Mouse (Mus musculus) forebrain, embryonic 13.5 days (tissue): ENCODE data around the gene C530008M17Rik. TPM values are rescaled to one million over a fixed set of nuclear protein-coding genes. Genes with fewer than 3 reads are reported as not detected.

Source experiments
- ATAC-seq: fragments of 200-750 bp; cut with Nextera tagmentation; 2 replicates; pipeline ENCODE4 v1.8.0; 2017
- H3K27ac ChIP-seq: fragments of 300-500 bp; sonication (generic); 2 replicates; pipeline ENCODE4 v1.5.1; 2015; ENCODE audit warnings: inconsistent platforms, mild to moderate bottlenecking, moderate library complexity
- H3K27me3 ChIP-seq: fragments of 300-500 bp; sonication (generic); 2 replicates; pipeline ENCODE4 v1.6.1; 2015; ENCODE audit warnings: mild to moderate bottlenecking, inconsistent platforms
- H3K36me3 ChIP-seq: fragments of 300-500 bp; sonication (generic); 2 replicates; pipeline ENCODE4 v1.6.1; 2015; ENCODE audit warnings: mild to moderate bottlenecking, inconsistent platforms; ENCODE audit not compliant: poor library complexity, severe bottlenecking
- H3K4me1 ChIP-seq: fragments of 300-500 bp; sonication (generic); 2 replicates; pipeline ENCODE4 v1.6.1; 2015; ENCODE audit warnings: inconsistent platforms
- H3K4me2 ChIP-seq: fragments of 300-500 bp; sonication (generic); 2 replicates; pipeline ENCODE4 v1.6.1; 2015; ENCODE audit warnings: inconsistent platforms, mild to moderate bottlenecking, moderate library complexity
- H3K4me3 ChIP-seq: fragments of 300-500 bp; sonication (generic); 2 replicates; pipeline ENCODE4 v1.5.1; 2015; ENCODE audit warnings: mild to moderate bottlenecking, inconsistent platforms
- H3K9ac ChIP-seq: fragments of 300-500 bp; sonication (generic); 2 replicates; pipeline ENCODE4 v1.6.1; 2015; ENCODE audit warnings: mild to moderate bottlenecking, inconsistent platforms
- H3K9me3 ChIP-seq: fragments of 300-500 bp; sonication (generic); replicated peaks from 2 replicates; pipeline ENCODE4 v1.6.1; 2016; ENCODE audit warnings: inconsistent platforms
- WGBS: fragments of 180-500 bp; shearing (Covaris S2); methylation state at CpG from one replicate; pipeline ENCODE4 v1.1.7; 2015; 5-methylcytosine and 5-hydroxymethylcytosine counted together
- polyA plus RNA-seq: library from polyadenylated mRNA; unstranded; fragments of >200 nt; fragmentation: Nextera tagmentation; extraction: Ambion mirVana; gene quantifications from 2 replicates; pipeline ENCODE4 v1.2.1, GENCODE M21; 2015

The C530008M17Rik gene
- polyA plus RNA-seq, 1 experiment from 2014 or later: 77.4 TPM

GRCm38 (mm10) chr5:76645091-76645868 is 11.0 kb upstream of the C530008M17Rik start:
- Histone ChIP-seq H3K4me3 (no peak overlapping the region), H3K27ac (no peak overlapping the region), H3K9ac (no peak overlapping the region), H3K4me1 (no peaks in the 10 kb centered on the region), H3K27me3 (no peaks in the 10 kb centered on the region), H3K9me3 (no peaks in the 10 kb centered on the region), H3K4me2 (no peak overlapping the region), H3K36me3 (peaks cover 50% of the 10 kb centered on the region)
- 96% methylated on average over 10 of the region's 10 CpGs for WGBS
- ATAC-seq: no peak

DNA sequence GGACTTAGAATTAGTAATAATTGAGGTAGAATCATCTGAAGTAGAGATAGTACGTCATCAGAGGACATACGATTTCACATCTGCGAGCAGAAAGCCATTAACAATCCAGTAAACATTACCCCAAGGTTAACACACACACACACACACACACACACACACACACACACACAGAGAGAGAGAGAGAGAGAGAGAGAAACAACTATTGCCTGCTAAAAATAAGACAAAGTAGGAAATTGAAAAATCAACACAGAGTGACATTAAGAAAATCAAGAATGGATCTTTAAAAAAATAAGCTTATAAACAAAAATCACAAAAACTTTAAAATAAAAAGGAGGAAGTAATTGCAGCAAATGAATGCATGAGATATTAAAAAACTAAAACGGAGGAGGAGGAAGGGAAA is 6.4 kb upstream of the C530008M17Rik start:
- Histone ChIP-seq H3K9ac (no peak overlapping the region), H3K36me3 (peaks cover 12% of the 10 kb centered on the region), H3K27ac (no peak overlapping the region), H3K4me3 (no peak overlapping the region), H3K27me3 (no peaks in the 10 kb centered on the region), H3K4me2 (no peak overlapping the region), H3K4me1 (peaks cover 3% of the 10 kb centered on the region; the same call in 1 of the 2 replicates), H3K9me3 (no peaks in the 10 kb centered on the region)
- no peak for ATAC-seq
- WGBS: 77% methylated on average over 4 of the region's 4 CpGs

GRCm38 (mm10) chr5:76651151-76651725 is 5.1 kb upstream of the C530008M17Rik start:
- Histone ChIP-seq H3K27me3 (no peaks in the 10 kb centered on the region), H3K4me3 (no peak overlapping the region), H3K4me2 (no peak overlapping the region), H3K36me3 (peaks cover 8% of the 10 kb centered on the region), H3K4me1 (peaks cover 3% of the 10 kb centered on the region; the same call in 1 of the 2 replicates), H3K9ac (no peak overlapping the region), H3K9me3 (no peaks in the 10 kb centered on the region), H3K27ac (no peak overlapping the region)
- ATAC-seq: peak; percentile 63
- whole genome bisulfite sequencing: 51% methylated on average over 5 of the region's 5 CpGs

DNA sequence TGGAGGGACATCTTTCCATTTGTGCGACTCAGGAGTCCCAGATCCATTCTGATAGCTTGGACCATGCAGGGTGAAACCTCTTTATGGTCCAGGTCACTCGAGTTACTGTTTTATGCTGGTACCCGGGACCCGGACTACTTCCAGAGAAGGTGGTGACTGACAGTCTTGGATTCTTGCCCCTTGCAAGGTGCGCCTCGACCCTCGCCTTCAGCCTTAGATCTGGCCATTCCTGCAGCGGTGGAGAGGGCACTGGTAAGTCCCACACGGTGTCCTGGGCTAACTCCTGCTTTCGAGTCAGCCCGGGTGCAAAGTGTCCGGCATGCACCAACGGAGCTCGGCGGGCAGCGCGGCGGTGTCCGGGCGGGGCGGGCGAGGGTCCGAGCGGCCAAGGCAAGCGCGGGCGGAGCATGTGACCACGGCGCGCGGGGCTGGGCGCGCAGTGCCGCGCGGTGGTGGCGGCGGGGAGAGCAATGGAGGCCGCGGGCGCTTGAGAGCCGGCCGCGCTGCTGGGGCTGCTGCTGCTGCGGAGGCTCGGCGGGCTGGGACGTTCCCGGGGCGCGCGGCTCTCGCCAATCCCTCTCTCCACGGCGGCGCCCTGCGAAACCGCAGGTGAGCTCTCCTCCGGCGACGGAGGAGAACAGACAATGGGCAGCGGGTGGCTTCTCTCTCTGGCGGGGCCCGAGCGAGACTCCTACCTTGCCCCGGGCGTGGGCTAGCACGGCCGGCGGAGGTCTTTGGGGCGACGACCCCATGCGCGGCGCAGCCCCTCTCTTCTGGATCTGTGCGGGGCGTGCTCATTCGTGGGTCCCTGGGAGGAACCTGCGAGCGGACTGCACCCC is 1.2 kb downstream of the C530008M17Rik start:
- H3K4me1 ChIP-seq: peaks cover 34% of the 10 kb centered on the region
- H3K9me3 ChIP-seq: no peaks in the 10 kb centered on the region
- peak overlapping the region; percentile 97 for H3K27ac ChIP-seq
- H3K27me3 ChIP-seq: no peaks in the 10 kb centered on the region
- peak overlapping the region; percentile 100 for H3K9ac ChIP-seq
- peak; percentile 94 for ATAC-seq
- H3K4me3 ChIP-seq: peak overlapping the region; percentile 93
- peak overlapping the region; percentile 78 for H3K4me2 ChIP-seq
- no peaks in the 10 kb centered on the region for H3K36me3 ChIP-seq
- 1% methylated on average over 71 of the region's 80 CpGs for WGBS

- H3K36me3 ChIP-seq: no peaks in the 10 kb centered on the region
- H3K4me3 ChIP-seq: peak overlapping the region; percentile 93
- under 1% methylated on average over 37 of the region's 38 CpGs for WGBS
- peak overlapping the region; percentile 78 for H3K4me2 ChIP-seq
- peaks cover 34% of the 10 kb centered on the region for H3K4me1 ChIP-seq
- peak overlapping the region; percentile 97 for H3K27ac ChIP-seq
- peak; percentile 77 for ATAC-seq
- H3K9ac ChIP-seq: peak overlapping the region; percentile 100
- H3K27me3 ChIP-seq: no peaks in the 10 kb centered on the region
- H3K9me3 ChIP-seq: no peaks in the 10 kb centered on the region
Observed at GRCm38 (mm10) chr5:76658084-76658934, 2.0 kb downstream of the C530008M17Rik start.

DNA sequence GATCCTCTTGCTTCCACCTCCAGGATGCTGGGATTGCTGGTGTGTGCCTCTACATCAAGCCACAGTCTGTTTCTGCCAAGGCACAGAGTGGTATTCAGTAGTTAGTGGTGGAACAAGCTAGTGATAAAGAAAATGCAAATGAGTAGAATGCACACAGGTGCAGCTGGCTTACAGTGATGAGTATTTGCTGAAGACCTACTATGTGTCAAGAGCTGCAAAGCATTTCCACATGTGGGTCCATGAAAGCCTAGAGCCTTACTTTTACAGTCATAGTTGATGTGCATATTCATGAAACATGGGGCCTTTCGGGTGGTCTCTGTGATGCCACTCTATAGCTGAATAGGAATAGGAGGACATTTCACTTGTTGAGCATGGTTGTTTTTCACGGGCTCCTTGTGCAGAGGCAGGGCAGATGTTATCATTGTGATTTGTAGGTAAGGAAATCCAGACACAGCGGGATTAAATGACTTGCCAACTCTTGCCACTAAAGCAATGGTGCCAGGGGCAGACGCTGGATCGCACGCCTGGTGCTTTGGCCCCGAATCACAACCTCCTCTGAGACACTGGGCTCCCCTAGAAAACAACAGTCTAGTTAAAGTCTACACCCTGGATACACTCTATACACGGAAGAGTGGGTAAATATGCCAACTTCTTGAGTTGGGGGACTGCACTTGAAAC is 3.8 kb downstream of the C530008M17Rik start:
- H3K36me3 ChIP-seq: no peaks in the 10 kb centered on the region
- WGBS: 81% methylated on average over 8 of the region's 8 CpGs
- H3K27me3 ChIP-seq: no peaks in the 10 kb centered on the region
- H3K9ac ChIP-seq: no peak overlapping the region
- H3K4me3 ChIP-seq: no peak overlapping the region
- ATAC-seq: no peak
- peaks cover 46% of the 10 kb centered on the region for H3K4me1 ChIP-seq
- no peaks in the 10 kb centered on the region for H3K9me3 ChIP-seq
- H3K27ac ChIP-seq: 0 out of 2 replicates have a peak overlapping the region, but pooled peaks have one; percentile 44
- peak overlapping the region; percentile 78 for H3K4me2 ChIP-seq

DNA sequence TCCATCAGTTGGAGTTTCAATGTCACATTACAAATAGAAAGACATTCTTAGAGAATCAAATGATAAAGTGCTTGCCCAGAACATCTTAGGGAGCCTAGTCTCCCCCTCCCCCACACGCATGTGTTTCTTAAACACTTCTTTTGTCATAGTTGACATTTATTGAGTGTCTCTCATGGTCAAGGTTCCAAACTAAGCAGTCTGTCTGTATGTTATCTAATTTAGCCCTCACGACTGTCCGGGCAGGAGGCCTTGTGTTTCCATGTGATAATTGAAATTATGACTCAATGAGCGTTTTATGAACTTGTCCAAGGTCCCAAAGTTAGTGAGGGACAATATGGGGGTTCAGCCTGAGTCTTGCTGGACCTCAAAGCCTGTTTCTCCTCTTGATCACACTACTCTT is 5.0 kb downstream of the C530008M17Rik start:
- WGBS: 86% methylated on average over 4 of the region's 4 CpGs
- Histone ChIP-seq H3K4me1 (peaks cover 57% of the 10 kb centered on the region), H3K36me3 (no peaks in the 10 kb centered on the region), H3K4me3 (no peak overlapping the region), H3K9ac (no peak overlapping the region), H3K4me2 (peak overlapping the region; percentile 4; the same call in 1 of the 2 replicates), H3K27ac (no peak overlapping the region), H3K9me3 (no peaks in the 10 kb centered on the region), H3K27me3 (no peaks in the 10 kb centered on the region)
- ATAC-seq: no peak

- H3K36me3 ChIP-seq: 0 out of 2 replicates have a peak, but pooled peaks cover 8% of the 10 kb centered on the region
- no peak for ATAC-seq
- H3K4me3 ChIP-seq: no peak overlapping the region
- no peak overlapping the region for H3K9ac ChIP-seq
- no peaks in the 10 kb centered on the region for H3K27me3 ChIP-seq
- peak overlapping the region; percentile 59 for H3K27ac ChIP-seq
- H3K4me2 ChIP-seq: no peak overlapping the region
- 73% methylated on average over 7 of the region's 7 CpGs for WGBS
- H3K4me1 ChIP-seq: peaks cover 56% of the 10 kb centered on the region
- H3K9me3 ChIP-seq: no peaks in the 10 kb centered on the region
Observed at GRCm38 (mm10) chr5:76664936-76665335, 8.6 kb downstream of the C530008M17Rik start.

GRCm38 (mm10) chr5:76665421-76665820 is 9.1 kb downstream of the C530008M17Rik start:
- no peak overlapping the region for H3K9ac ChIP-seq
- H3K27me3 ChIP-seq: no peaks in the 10 kb centered on the region
- H3K36me3 ChIP-seq: 0 out of 2 replicates have a peak, but pooled peaks cover 8% of the 10 kb centered on the region
- peaks cover 52% of the 10 kb centered on the region for H3K4me1 ChIP-seq
- peak overlapping the region; percentile 20 for H3K4me2 ChIP-seq
- H3K9me3 ChIP-seq: no peaks in the 10 kb centered on the region
- H3K4me3 ChIP-seq: no peak overlapping the region
- ATAC-seq: peak; percentile 81; the same call in 1 of the 2 replicates
- H3K27ac ChIP-seq: peak overlapping the region; percentile 71
- 14% methylated on average over 7 of the region's 7 CpGs for WGBS

GRCm38 (mm10) chr5:76666026-76666756 is 9.9 kb downstream of the C530008M17Rik start:
- 0 out of 2 replicates have a peak, but pooled peaks cover 11% of the 10 kb centered on the region for H3K36me3 ChIP-seq
- H3K27ac ChIP-seq: peak overlapping the region; percentile 6
- no peak overlapping the region for H3K4me3 ChIP-seq
- H3K4me1 ChIP-seq: peaks cover 44% of the 10 kb centered on the region
- no peak overlapping the region for H3K4me2 ChIP-seq
- no peak for ATAC-seq
- 73% methylated on average over 6 of the region's 6 CpGs for WGBS
- no peak overlapping the region for H3K9ac ChIP-seq
- no peaks in the 10 kb centered on the region for H3K9me3 ChIP-seq
- no peaks in the 10 kb centered on the region for H3K27me3 ChIP-seq
